Mouse (Mus musculus) heart, embryonic 10.5 days (tissue): ENCODE results near the gene Lrrc49. TPM values are rescaled to one million over a fixed set of nuclear protein-coding genes. Genes with fewer than 3 reads are reported as not detected.

Experiments used
- DNase-seq: peaks from one replicate; pipeline ENCODE4 v3.0.0-alpha.2; 2017; ENCODE audit warnings: low spot score
- H3K27ac ChIP-seq: fragments of 300-500 bp; sonication (generic); 2 replicates; pipeline ENCODE4 v1.5.1; 2016; ENCODE audit warnings: mild to moderate bottlenecking
- H3K27me3 ChIP-seq: fragments of 300-500 bp; sonication (generic); 2 replicates; pipeline ENCODE4 v1.6.1; 2016; ENCODE audit warnings: mild to moderate bottlenecking; ENCODE audit not compliant: poor library complexity, insufficient read depth, severe bottlenecking
- H3K36me3 ChIP-seq: fragments of 300-500 bp; sonication (generic); 2 replicates; pipeline ENCODE4 v1.6.1; 2016; ENCODE audit warnings: mild to moderate bottlenecking, moderate library complexity
- H3K4me1 ChIP-seq: fragments of 300-500 bp; sonication (generic); 2 replicates; pipeline ENCODE4 v1.6.1; 2016; ENCODE audit warnings: mild to moderate bottlenecking
- H3K4me3 ChIP-seq: fragments of 300-500 bp; sonication (generic); 2 replicates; pipeline ENCODE4 v1.5.1; 2016; ENCODE audit warnings: mild to moderate bottlenecking, moderate library complexity
- H3K9me3 ChIP-seq: fragments of 300-500 bp; sonication (generic); 2 replicates; pipeline ENCODE4 v1.6.1; 2016; ENCODE audit warnings: mild to moderate bottlenecking, moderate library complexity
- WGBS: fragments of 180-500 bp; shearing (Covaris S2); methylation state at CpG from one replicate; pipeline ENCODE4 v1.1.7; 2016; 5-methylcytosine and 5-hydroxymethylcytosine counted together
- polyA plus RNA-seq: library from polyadenylated mRNA; unstranded; fragments of >200 nt; fragmentation: Nextera tagmentation; extraction: Ambion mirVana; gene quantifications from 2 replicates; pipeline ENCODE4 v1.2.1, GENCODE M21; 2016

Gene Lrrc49
- polyA plus RNA-seq, 1 experiment from 2014 or later, result 12.4 TPM

GRCm38 (mm10) chr9:60707594-60707993, 19.6 kb upstream of the Lrrc49 start:
- DNase-seq, result peak; percentile 63
- Histone ChIP-seq H3K36me3 (no peaks in the 10 kb centered on the region), H3K27ac (no peak overlapping the region), H3K4me3 (no peak overlapping the region), H3K4me1 (peaks cover 3% of the 10 kb centered on the region), H3K9me3 (no peaks in the 10 kb centered on the region), H3K27me3 (peaks cover 18% of the 10 kb centered on the region)
- 86% methylated on average over 2 of the region's 2 CpGs for WGBS

- Histone ChIP-seq H3K4me3 (no peak overlapping the region), H3K9me3 (no peaks in the 10 kb centered on the region), H3K27ac (no peak overlapping the region), H3K4me1 (no peaks in the 10 kb centered on the region), H3K27me3 (no peaks in the 10 kb centered on the region; the same call in 1 of the 2 replicates), H3K36me3 (no peaks in the 10 kb centered on the region)
- 73% methylated on average over 18 of the region's 18 CpGs for WGBS
- DNase-seq, result no peak
These were observed 11.7 kb upstream of the Lrrc49 start for GRCm38 (mm10) chr9:60699581-60700231.

- Histone ChIP-seq H3K9me3 (no peaks in the 10 kb centered on the region), H3K27ac (no peak overlapping the region), H3K27me3 (no peaks in the 10 kb centered on the region; the same call in 1 of the 2 replicates), H3K4me1 (no peaks in the 10 kb centered on the region), H3K4me3 (no peak overlapping the region), H3K36me3 (no peaks in the 10 kb centered on the region)
- 66% methylated on average over 6 of the region's 6 CpGs for WGBS
- DNase-seq, result no peak
These were observed 8.5 kb upstream of the Lrrc49 start for GRCm38 (mm10) chr9:60696271-60696985.

GRCm38 (mm10) chr9:60693986-60694385, 6.0 kb upstream of the Lrrc49 start:
- H3K4me3 ChIP-seq, result no peak overlapping the region
- 57% methylated on average over 2 of the region's 2 CpGs for WGBS
- DNase-seq, result no peak
- H3K27ac ChIP-seq, result no peak overlapping the region
- H3K27me3 ChIP-seq, result no peaks in the 10 kb centered on the region; the same call in 1 of the 2 replicates
- H3K4me1 ChIP-seq, result no peaks in the 10 kb centered on the region
- H3K36me3 ChIP-seq, result no peaks in the 10 kb centered on the region
- H3K9me3 ChIP-seq, result no peaks in the 10 kb centered on the region

- no peaks in the 10 kb centered on the region for H3K9me3 ChIP-seq
- H3K36me3 ChIP-seq, result no peaks in the 10 kb centered on the region
- no peaks in the 10 kb centered on the region; the same call in 1 of the 2 replicates for H3K27me3 ChIP-seq
- H3K4me1 ChIP-seq, result 0 out of 2 replicates have a peak, but pooled peaks cover 3% of the 10 kb centered on the region
- no peak overlapping the region for H3K27ac ChIP-seq
- no peak overlapping the region for H3K4me3 ChIP-seq
- WGBS, result 47% methylated on average over 4 of the region's 4 CpGs
- DNase-seq, result no peak
These were observed 4.7 kb upstream of the Lrrc49 start for GRCm38 (mm10) chr9:60692624-60693023.

- H3K4me3 ChIP-seq, result peak overlapping the region; percentile 72
- H3K27ac ChIP-seq, result peak overlapping the region; percentile 80
- WGBS, result 3% methylated on average over 7 of the region's 7 CpGs
- H3K9me3 ChIP-seq, result no peaks in the 10 kb centered on the region
- H3K4me1 ChIP-seq, result 0 out of 2 replicates have a peak, but pooled peaks cover 3% of the 10 kb centered on the region
- no peaks in the 10 kb centered on the region for H3K27me3 ChIP-seq
- DNase-seq, result no peak
- peaks cover 9% of the 10 kb centered on the region; the same call in 1 of the 2 replicates for H3K36me3 ChIP-seq
These were observed 543 bp downstream of the Lrrc49 start for GRCm38 (mm10) chr9:60687415-60687814.

- DNase-seq, result no peak
- Histone ChIP-seq H3K36me3 (peaks cover 20% of the 10 kb centered on the region; the same call in 1 of the 2 replicates), H3K4me1 (no peaks in the 10 kb centered on the region), H3K27ac (no peak overlapping the region), H3K9me3 (no peaks in the 10 kb centered on the region), H3K27me3 (no peaks in the 10 kb centered on the region), H3K4me3 (no peak overlapping the region)
- 88% methylated on average over 4 of the region's 4 CpGs for WGBS
These were observed 5.2 kb downstream of the Lrrc49 start for GRCm38 (mm10) chr9:60682753-60683152.

- DNase-seq, result no peak
- H3K4me3 ChIP-seq, result no peak overlapping the region
- no peaks in the 10 kb centered on the region for H3K9me3 ChIP-seq
- H3K36me3 ChIP-seq, result peaks cover 20% of the 10 kb centered on the region; the same call in 1 of the 2 replicates
- no peaks in the 10 kb centered on the region for H3K27me3 ChIP-seq
- H3K27ac ChIP-seq, result no peak overlapping the region
- no peaks in the 10 kb centered on the region for H3K4me1 ChIP-seq
- WGBS, result 75% methylated on average over 3 of the region's 3 CpGs
These were observed 7.0 kb downstream of the Lrrc49 start for GRCm38 (mm10) chr9:60681005-60681404.

- H3K27ac ChIP-seq, result no peak overlapping the region
- 68% methylated on average over 5 of the region's 5 CpGs for WGBS
These were observed 9.0 kb downstream of the Lrrc49 start for GRCm38 (mm10) chr9:60678913-60679312.

GRCm38 (mm10) chr9:60676429-60676828, 11.5 kb downstream of the Lrrc49 start:
- Histone ChIP-seq H3K4me3 (no peak overlapping the region), H3K36me3 (peaks cover 11% of the 10 kb centered on the region; the same call in 1 of the 2 replicates), H3K27ac (no peak overlapping the region), H3K9me3 (no peaks in the 10 kb centered on the region), H3K27me3 (no peaks in the 10 kb centered on the region), H3K4me1 (no peaks in the 10 kb centered on the region)
- DNase-seq, result no peak
- WGBS, result 89% methylated on average over 4 of the region's 4 CpGs

More at GRCm38 (mm10) chr9:60678913-60679312, 9.0 kb downstream of the Lrrc49 start:
- DNase-seq, result no peak
- H3K9me3 ChIP-seq, result no peaks in the 10 kb centered on the region
- H3K36me3 ChIP-seq, result peaks cover 13% of the 10 kb centered on the region; the same call in 1 of the 2 replicates
- H3K4me3 ChIP-seq, result no peak overlapping the region
- no peaks in the 10 kb centered on the region for H3K4me1 ChIP-seq
- no peaks in the 10 kb centered on the region for H3K27me3 ChIP-seq

GRCm38 (mm10) chr9:60674780-60675179, 13.2 kb downstream of the Lrrc49 start:
- DNase-seq, result no peak
- no peaks in the 10 kb centered on the region for H3K27me3 ChIP-seq
- peaks cover 4% of the 10 kb centered on the region; the same call in 1 of the 2 replicates for H3K36me3 ChIP-seq
- no peak overlapping the region for H3K27ac ChIP-seq
- no peaks in the 10 kb centered on the region for H3K4me1 ChIP-seq
- no peaks in the 10 kb centered on the region for H3K9me3 ChIP-seq
- no peak overlapping the region for H3K4me3 ChIP-seq

- Histone ChIP-seq H3K27ac (no peak overlapping the region), H3K27me3 (no peaks in the 10 kb centered on the region), H3K4me1 (no peaks in the 10 kb centered on the region), H3K36me3 (peaks cover 6% of the 10 kb centered on the region; the same call in 1 of the 2 replicates), H3K9me3 (no peaks in the 10 kb centered on the region), H3K4me3 (no peak overlapping the region)
- 90% methylated on average over 6 of the region's 6 CpGs for WGBS
- DNase-seq, result no peak
These were observed 15.4 kb downstream of the Lrrc49 start for GRCm38 (mm10) chr9:60672568-60672967.

- Histone ChIP-seq H3K36me3 (peaks cover 18% of the 10 kb centered on the region; the same call in 1 of the 2 replicates), H3K27me3 (no peaks in the 10 kb centered on the region), H3K4me1 (no peaks in the 10 kb centered on the region), H3K4me3 (no peak overlapping the region), H3K27ac (no peak overlapping the region), H3K9me3 (no peaks in the 10 kb centered on the region)
- 72% methylated on average over 6 of the region's 6 CpGs for WGBS
- no peak for DNase-seq
These were observed 19.1 kb downstream of the Lrrc49 start for GRCm38 (mm10) chr9:60668886-60669285.
